Mouse (Mus musculus) CH12.LX (cell line): ENCODE data around the gene Rpl18a. TPM values are rescaled to one million over a fixed set of nuclear protein-coding genes. Genes with fewer than 3 reads are reported as not detected.

Experiments used
- DNase-seq: peaks from one replicate; pipeline ENCODE4 v3.0.0-alpha.2; 2013; ENCODE audit errors: extremely low read depth
- H3K27ac ChIP-seq: 2 replicates; pipeline ENCODE4 v1.5.1; 2012; ENCODE audit warnings: low read depth, mild to moderate bottlenecking, control low read depth, moderate library complexity; ENCODE audit not compliant: insufficient read depth
- H3K27me3 ChIP-seq: replicated peaks from 2 replicates; pipeline ENCODE3; 2012; ENCODE audit warnings: inconsistent platforms
- H3K36me3 ChIP-seq, 2 experiments: replicated peaks in 1 of 2; 2 replicates each; pipeline versions ENCODE3 to v1.6.1; 2012; ENCODE audit warnings: inconsistent platforms in 1 of 2, low read length in 1 of 2, mild to moderate bottlenecking in 1 of 2, mixed read lengths in 1 of 2, moderate library complexity in 1 of 2; ENCODE audit not compliant: control insufficient read depth in 1 of 2, insufficient read depth in 1 of 2
- H3K4me1 ChIP-seq, 2 experiments: 2 replicates each; pipeline ENCODE4 v1.6.1; 2012; ENCODE audit warnings: inconsistent platforms in 1 of 2, moderate library complexity in 1 of 2; ENCODE audit not compliant: insufficient read depth in 2 of 2, control insufficient read depth in 1 of 2
- H3K4me2 ChIP-seq: 2 replicates; pipeline ENCODE4 v1.6.1; 2012; ENCODE audit warnings: low read depth, mild to moderate bottlenecking, control low read depth; ENCODE audit not compliant: poor library complexity, insufficient read depth, severe bottlenecking
- H3K4me3 ChIP-seq, 3 experiments: fragments of 150-350 bp in 1 of 3; sonication (generic) in 1 of 3; replicated peaks in 1 of 3; 2 replicates each; pipeline versions ENCODE3 to v1.5.1; 2011 to 2012; ENCODE audit warnings: low read depth in 2 of 3, low read length in 2 of 3, mild to moderate bottlenecking in 2 of 3, moderate library complexity in 2 of 3, control low read depth in 1 of 3, improper control_type of control experiment in 1 of 3, inconsistent platforms in 1 of 3, mixed read lengths in 1 of 3; ENCODE audit not compliant: poor library complexity in 1 of 3
- H3K79me2 ChIP-seq: replicated peaks from 2 replicates; pipeline ENCODE4 v1.6.1; 2012; ENCODE audit warnings: mild to moderate bottlenecking, moderate library complexity; ENCODE audit not compliant: control insufficient read depth, poor library complexity, insufficient read depth, severe bottlenecking; ENCODE audit errors: extremely low read depth
- H3K9ac ChIP-seq: 2 replicates; pipeline ENCODE4 v1.6.1; 2012; ENCODE audit warnings: low read depth, mild to moderate bottlenecking, control low read depth, moderate library complexity; ENCODE audit not compliant: insufficient read depth
- H3K9me3 ChIP-seq: replicated peaks from 2 replicates; pipeline ENCODE3; 2012; ENCODE audit warnings: low read length, inconsistent platforms, mixed read lengths
- BHLHE40 ChIP-seq: IDR thresholded peaks from 2 replicates; pipeline ENCODE4 v1.6.1; 2011; ENCODE audit warnings: mild to moderate bottlenecking, low read depth, low read length, improper control_type of control experiment
- CTCF ChIP-seq, 2 experiments: IDR thresholded peaks in 1 of 2; conservative IDR thresholded peaks in 1 of 2; 2 replicates each; pipeline ENCODE4 v1.5.1; 2011 to 2012; ENCODE audit warnings: low read depth in 2 of 2, low read length in 2 of 2, improper control_type of control experiment in 1 of 2, inconsistent platforms in 1 of 2, mild to moderate bottlenecking in 1 of 2, moderate library complexity in 1 of 2
- E2F4 ChIP-seq: IDR thresholded peaks from 2 replicates; pipeline ENCODE4 v1.6.1; 2011; ENCODE audit warnings: low read depth, low read length, improper control_type of control experiment; ENCODE audit not compliant: insufficient replicate concordance
- EP300 ChIP-seq: IDR thresholded peaks from 2 replicates; pipeline ENCODE4 v1.6.1; 2011; ENCODE audit warnings: low read length, improper control_type of control experiment
- GABPA ChIP-seq: IDR thresholded peaks from 2 replicates; pipeline ENCODE4 v1.6.1; 2012; ENCODE audit warnings: low read depth, low read length, improper control_type of control experiment, inconsistent platforms; ENCODE audit not compliant: insufficient replicate concordance
- IRF4 ChIP-seq: IDR thresholded peaks from 2 replicates; pipeline ENCODE4 v1.6.1; 2014; ENCODE audit warnings: low read depth, mild to moderate bottlenecking, inconsistent platforms, low read length, improper control_type of control experiment
- JUND ChIP-seq: conservative IDR thresholded peaks from 2 replicates; pipeline ENCODE4 v1.6.1; 2011; ENCODE audit warnings: low read depth, low read length, improper control_type of control experiment
- MAFK ChIP-seq: IDR thresholded peaks from 2 replicates; pipeline ENCODE4 v1.6.1; 2011; ENCODE audit warnings: low read length, improper control_type of control experiment; ENCODE audit not compliant: insufficient replicate concordance
- MAZ ChIP-seq: IDR thresholded peaks from 2 replicates; pipeline ENCODE4 v1.6.1; 2012; ENCODE audit warnings: low read depth, mild to moderate bottlenecking, inconsistent platforms, low read length, improper control_type of control experiment, moderate library complexity
- MEF2A ChIP-seq: IDR thresholded peaks from 2 replicates; pipeline ENCODE4 v1.6.1; 2014; ENCODE audit warnings: low read depth, mild to moderate bottlenecking, inconsistent platforms, low read length, improper control_type of control experiment, borderline replicate concordance
- MYC ChIP-seq: IDR thresholded peaks from 2 replicates; pipeline ENCODE4 v1.6.1; 2011; ENCODE audit warnings: low read depth, mild to moderate bottlenecking, improper control_type of control experiment, low read length
- NELFE ChIP-seq: IDR thresholded peaks from 2 replicates; pipeline ENCODE4 v1.6.1; 2011; ENCODE audit warnings: low read depth, low read length, improper control_type of control experiment
- POLR2AphosphoS2 ChIP-seq: IDR thresholded peaks from 2 replicates; pipeline ENCODE4 v1.6.1; 2011; ENCODE audit warnings: low read depth, low read length, improper control_type of control experiment
- RAD21 ChIP-seq: IDR thresholded peaks from 2 replicates; pipeline ENCODE4 v1.6.1; 2011; ENCODE audit warnings: low read depth, mild to moderate bottlenecking, low read length, improper control_type of control experiment, moderate library complexity
- TCF12 ChIP-seq: IDR thresholded peaks from 2 replicates; pipeline ENCODE4 v1.6.1; 2014; ENCODE audit warnings: low read depth, mild to moderate bottlenecking, inconsistent platforms, low read length, improper control_type of control experiment
- ZC3H11A ChIP-seq: IDR thresholded peaks from 2 replicates; pipeline ENCODE4 v1.6.1; 2012; ENCODE audit warnings: low read depth, mild to moderate bottlenecking, inconsistent platforms, low read length, improper control_type of control experiment
- ZNF384 ChIP-seq: IDR thresholded peaks from 2 replicates; pipeline ENCODE4 v1.6.1; 2012; ENCODE audit warnings: low read depth, low read length, improper control_type of control experiment, inconsistent platforms
- dilution Hi-C: fragments of 300-500 bp; cut with MboI; formaldehyde crosslinking; loops from 2 replicates; pipeline ENCODE4 v1.14.3; 2020; ENCODE audit warnings: low sequenced_read_pairs; ENCODE audit not compliant: extremely low pct_unique_long_range_greater_than_20kb, extremely low pct_ligation_motif_present
- in situ Hi-C: fragments of 300-500 bp; cut with MboI; formaldehyde crosslinking; loops from 3 replicates; pipeline ENCODE4 v1.14.3; 2019; ENCODE audit warnings: low sequenced_read_pairs, low pct_ligation_motif_present, low pct_unique_long_range_greater_than_20kb, mixed read lengths
- polyA plus RNA-seq: library from polyadenylated mRNA; unstranded; fragments of >175 nt; gene quantifications from 2 replicates; pipeline ENCODE4 v1.2.1, GENCODE M21; 2012; ENCODE audit warnings: low read depth; ENCODE audit not compliant: insufficient read length
- total RNA-seq, 2 experiments: library from RNA; depleted of rRNA; stranded (reverse); fragments of 300-350 nt in 1 of 2; fragments of >200 nt in 1 of 2; gene quantifications; 2 replicates each; pipeline ENCODE4 v1.2.3; 2012 to 2014

The Rpl18a gene
- total and polyA plus RNA-seq, 3 experiments = 2,035 to 5,917 (median 3,837) TPM

GRCm38 (mm10) chr8:70905463-70905830, 8.2 kb upstream of the Rpl18a start:
- Histone ChIP-seq H3K9me3 (no peaks in the 10 kb centered on the region), H3K4me1 (peaks cover 7 to 46% of the 10 kb centered on the region in 2 experiments; a peak in 3 of 4 replicates), H3K4me3 (peak overlapping the region; percentile 88 to 97 (median 89)), H3K79me2 (peaks cover 13% of the 10 kb centered on the region), H3K27ac (no peak overlapping the region), H3K9ac (peak overlapping the region; percentile 81), H3K36me3 (peaks cover 0 to 10% of the 10 kb centered on the region in 2 experiments), H3K4me2 (peak overlapping the region; percentile 55; the same call in 1 of the 2 replicates), H3K27me3 (no peaks in the 10 kb centered on the region)
- dilution Hi-C loops (no loop called here), in situ Hi-C loops (no loop called here)
- no peak for TF ChIP-seq JUND
- TF ChIP-seq CTCF (conservative IDR thresholded peaks at IDR 0.05 in 1 of 2, IDR thresholded peaks at IDR 0.05 in 1 of 2; ENCODE audit: low read depth in 2 of 2, low read length in 2 of 2) = no peak
- no peak for TF ChIP-seq MEF2A
- no peak for TF ChIP-seq E2F4
- TF ChIP-seq ZNF384 = no peak
- TF ChIP-seq TCF12 = no peak
- TF ChIP-seq MAZ = no peak
- no peak for TF ChIP-seq NELFE
- TF ChIP-seq BHLHE40 = no peak
- no peak for TF ChIP-seq RAD21
- no peak for TF ChIP-seq EP300
- TF ChIP-seq IRF4 = no peak
- TF ChIP-seq MAFK = no peak
- no peak for TF ChIP-seq MYC
- TF ChIP-seq ZC3H11A = no peak
- no peak for TF ChIP-seq POLR2AphosphoS2
- DNase-seq = no peak

- no peaks in the 10 kb centered on the region for H3K27me3 ChIP-seq
- H3K9me3 ChIP-seq = no peaks in the 10 kb centered on the region
- H3K27ac ChIP-seq = no peak overlapping the region
- in situ Hi-C loops = no loop called here
- H3K4me1 ChIP-seq = peaks cover 7 to 46% of the 10 kb centered on the region in 2 experiments; a peak in 3 of 4 replicates
- no peak overlapping the region for H3K9ac ChIP-seq
- DNase-seq = no peak
- TF ChIP-seq GABPA = no peak
- TF ChIP-seq BHLHE40 = no peak
- TF ChIP-seq MAZ = no peak
- TF ChIP-seq, all 38 proteins: peak for 0
- no peak overlapping the region for H3K4me2 ChIP-seq
- H3K4me3 ChIP-seq = no peak overlapping the region
- dilution Hi-C loops = no loop called here
- H3K79me2 ChIP-seq = peaks cover 13% of the 10 kb centered on the region
- H3K36me3 ChIP-seq = peaks cover 0 to 9% of the 10 kb centered on the region in 2 experiments
Measured at GRCm38 (mm10) chr8:70904532-70904931, 7.3 kb upstream of the Rpl18a start.
